Mouse (Mus musculus) lung, postnatal 4 days (tissue): Measurements from ENCODE around the gene Olfr1356.
"Not testable (repeated sequence)": the region's sequence is repeated elsewhere in the genome, so short reads cannot be mapped to it uniquely, and the experiment has no call there.

Source experiments
- DNase-seq, 2 experiments: peaks; one replicate each; pipeline ENCODE4 v3.0.0; 2021

Olfr1356 gene

DNA sequence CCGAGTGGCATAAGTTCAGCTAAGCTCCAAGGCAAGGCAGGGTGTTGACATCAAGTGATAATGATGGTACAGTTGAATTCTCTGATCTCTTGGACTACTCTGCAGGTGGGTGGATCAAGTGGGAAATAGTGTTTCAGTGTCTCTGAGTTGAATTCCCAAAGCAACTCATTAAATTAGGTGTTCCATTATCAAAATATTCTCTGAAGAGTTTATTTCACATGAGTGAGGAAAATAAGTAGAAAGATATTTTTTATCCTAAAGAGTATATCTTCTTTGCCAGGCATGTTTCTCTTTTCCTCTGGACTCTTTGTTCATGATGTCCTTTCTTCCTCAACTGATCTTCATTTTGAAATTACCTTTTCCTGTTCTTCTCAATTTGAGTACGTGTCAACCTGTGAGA is at the start of gene Olfr1356:
Gene Olfr1356, minus strand, starts transcription at position 101 of the 400 bp plus-strand sequence.
- DNase-seq = no peak

DNA sequence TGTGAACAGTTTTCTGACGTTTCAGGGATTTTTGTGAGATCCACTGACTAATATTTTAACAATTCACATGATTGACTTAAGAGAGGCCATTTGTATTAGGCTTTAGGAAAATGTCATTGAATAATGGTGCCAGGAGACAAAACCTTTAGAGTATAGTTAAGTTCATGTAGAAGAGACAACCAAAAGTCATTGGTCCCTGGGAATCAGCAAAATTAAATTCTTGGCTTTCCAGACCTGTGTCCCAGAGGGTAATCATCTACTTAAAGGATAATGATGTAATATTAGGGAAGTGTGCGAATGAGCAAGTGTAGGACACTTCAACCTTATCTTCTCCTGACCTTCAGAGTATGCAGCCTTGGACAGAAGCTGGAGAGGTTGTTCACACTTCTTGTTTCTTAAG is 23.3 kb upstream of the Olfr1356 start, which contains the start of gene Olfr1355:
Gene Olfr1355, plus strand, starts transcription at position 301 of the 400 bp plus-strand sequence.
- DNase-seq = no peak

DNA sequence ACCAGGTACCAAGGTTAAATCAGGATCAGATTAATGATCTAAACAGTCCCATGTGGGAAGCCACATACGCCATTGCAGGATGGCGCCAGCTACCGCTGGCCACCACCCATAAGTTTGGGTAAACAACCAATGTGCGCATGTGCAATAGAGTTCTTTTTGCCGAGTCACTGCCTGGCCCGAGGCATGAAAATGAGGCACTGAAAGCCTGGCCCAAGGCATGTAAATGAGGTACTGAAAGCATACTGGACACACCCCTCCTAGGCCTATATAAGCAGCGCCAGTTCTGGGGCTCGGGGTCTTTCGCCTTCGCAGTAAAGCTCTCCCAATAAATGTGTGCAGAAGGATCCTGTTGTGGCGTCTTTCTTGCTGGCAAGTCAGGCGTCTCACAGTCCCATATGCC is 11.5 kb downstream of the Olfr1356 start:
- not testable (repeated sequence) for DNase-seq

DNA sequence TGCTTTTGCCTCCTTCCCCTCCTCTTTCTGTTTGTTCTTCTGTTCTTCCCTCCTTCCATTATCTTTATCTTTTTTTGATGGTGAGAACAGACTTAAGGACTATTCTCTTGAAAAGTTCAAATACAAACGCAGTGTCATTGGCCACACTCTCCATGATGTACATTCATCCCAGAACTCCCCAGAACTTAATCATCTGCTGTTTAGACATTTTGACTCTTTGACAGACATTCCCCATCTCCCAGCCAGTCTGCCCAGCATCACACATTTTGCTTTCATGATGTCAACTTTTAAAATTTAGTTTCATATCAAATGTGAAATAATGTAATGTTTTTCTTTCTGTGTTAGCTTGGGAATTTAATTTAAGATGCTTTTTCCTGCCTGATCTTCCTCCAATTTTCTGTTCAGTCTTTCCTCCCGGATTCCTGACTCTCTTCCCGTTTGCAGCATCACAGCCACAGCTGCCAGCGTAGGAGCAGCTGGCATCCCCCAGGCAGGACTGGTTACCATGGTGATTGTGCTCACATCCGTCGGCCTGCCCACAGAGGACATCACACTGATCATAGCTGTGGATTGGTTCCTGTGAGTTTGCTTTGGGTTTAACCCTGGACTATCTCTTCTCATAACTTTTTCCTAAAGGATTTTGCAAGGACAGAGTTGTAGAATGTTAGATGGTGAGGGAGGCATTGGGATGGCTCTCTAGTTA is 39.5 kb downstream of the Olfr1356 start:
- no peak for DNase-seq

DNA sequence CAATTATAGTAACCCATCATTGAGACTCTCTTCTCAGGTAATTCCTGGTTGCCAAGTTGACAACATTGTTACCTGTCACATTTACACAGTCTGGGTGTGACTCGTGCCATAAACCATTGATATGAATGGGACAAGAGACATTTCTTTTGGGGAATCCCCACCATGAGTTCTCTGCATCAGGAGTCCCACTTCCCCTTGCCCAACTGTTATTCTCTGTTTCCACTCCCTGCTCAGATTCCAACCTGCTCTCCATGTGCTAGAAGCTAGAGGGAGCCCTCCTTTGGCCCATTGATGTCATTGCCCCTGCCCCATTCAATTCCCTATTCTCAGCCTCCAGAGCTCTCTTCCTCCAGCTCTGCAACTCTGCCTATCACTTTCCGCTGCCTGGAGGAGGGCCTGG is 50.5 kb downstream of the Olfr1356 start:
- no peak for DNase-seq
